Mouse (Mus musculus) olfactory bulb, adult 2 months (tissue): ENCODE measurements around the gene Tsx.

Experiments used
- CTCF ChIP-seq: fragments of 200-500 bp; IDR thresholded peaks from 2 replicates; pipeline ENCODE4 v1.5.1; 2012; ENCODE audit warnings: low read depth, mild to moderate bottlenecking, low read length, moderate library complexity; ENCODE audit not compliant: insufficient read depth
- POLR2A ChIP-seq: fragments of 200-500 bp; IDR thresholded peaks from 2 replicates; pipeline ENCODE4 v1.6.1; 2012; ENCODE audit warnings: mild to moderate bottlenecking, low read depth, low read length, moderate library complexity; ENCODE audit not compliant: insufficient read depth

DNA sequence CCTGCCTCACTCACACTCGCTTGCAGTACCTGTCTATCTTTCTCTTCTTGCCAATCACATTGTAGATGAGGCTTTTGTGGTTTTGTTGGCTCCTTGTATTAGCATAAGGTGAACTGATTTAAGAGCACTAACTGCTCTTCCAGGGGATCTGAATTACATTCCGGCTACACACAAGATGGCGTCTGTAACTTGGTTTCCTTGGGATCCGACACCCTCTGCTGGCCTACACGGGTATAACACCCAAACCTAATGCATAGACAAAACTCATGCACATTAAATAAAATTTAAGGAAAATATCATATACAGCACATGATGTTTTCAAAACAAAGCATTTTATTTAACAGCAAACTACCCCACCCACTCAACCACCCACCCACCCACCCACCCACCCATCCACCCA is 45.8 kb downstream of the Tsx start:
- no peak for TF ChIP-seq CTCF
- no peak for TF ChIP-seq POLR2A
